Comparison of ENCODE assay signal across 23 mouse cellular contexts in the genomic region with DNA sequence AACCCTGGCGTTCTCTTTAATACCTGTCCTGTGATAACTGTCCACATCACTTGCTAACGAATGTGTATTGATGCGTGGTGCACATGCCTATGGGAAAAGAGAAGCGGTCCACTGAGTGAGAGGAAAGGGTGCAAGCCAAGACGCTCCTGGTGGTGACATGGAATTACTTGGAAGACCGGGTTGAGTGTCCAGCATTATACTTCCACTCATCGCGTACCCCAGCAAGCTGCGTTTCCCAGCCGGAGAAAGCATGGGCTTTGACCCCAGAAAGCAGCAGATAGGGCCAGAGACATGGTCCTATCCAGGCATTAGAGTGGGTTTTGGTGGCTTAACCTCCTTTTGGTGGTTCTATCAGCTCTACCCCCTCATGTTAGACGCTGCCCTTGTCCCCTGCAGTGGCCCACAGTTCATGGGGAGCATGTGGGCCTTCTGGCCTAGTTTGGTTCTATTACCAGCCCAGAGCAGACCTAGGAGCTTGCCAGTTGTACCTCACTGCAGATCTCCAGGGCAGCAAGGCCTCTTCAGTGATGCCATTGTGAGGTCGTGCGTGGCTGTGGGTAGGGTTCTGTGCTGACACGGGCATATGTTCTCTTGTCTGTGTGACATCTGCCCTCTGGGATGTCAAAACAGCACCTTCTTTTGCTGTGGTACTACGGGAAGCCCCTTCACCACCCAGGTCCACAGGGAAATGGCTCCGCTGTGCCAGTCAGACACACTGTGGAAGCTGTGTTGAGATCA.
"Had no signal": no experiment of that assay in that cellular context is flagged by ENCODE, and none has a peak within 500 bp of the region (broad histone marks: within the 10 kb centered on the region; RNA-seq: fewer than 3 reads in every experiment).

No protein-coding gene starts in this region.

- H3K36me3 ChIP-seq: intestine, embryonic 15.5 days; kidney, embryonic 15.5 days; liver, embryonic 12.5 days; liver, embryonic 15.5 days; lung, embryonic 15.5 days; midbrain, embryonic 12.5 days; neural tube, embryonic 12.5 days had no signal

- H3K9me3 ChIP-seq: intestine, embryonic 15.5 days; kidney, embryonic 15.5 days; liver, embryonic 12.5 days; liver, embryonic 15.5 days; lung, embryonic 15.5 days; midbrain, embryonic 12.5 days; neural tube, embryonic 12.5 days had no signal

- H3K4me3 ChIP-seq: intestine, embryonic 15.5 days; kidney, embryonic 15.5 days; left cerebral cortex, adult 2 months; liver, embryonic 12.5 days; liver, embryonic 15.5 days; lung, embryonic 15.5 days; megakaryocyte, embryonic 14.5 days; midbrain, embryonic 12.5 days; neural tube, embryonic 12.5 days had no signal

- H3K4me2 ChIP-seq: intestine, embryonic 15.5 days; kidney, embryonic 15.5 days; liver, embryonic 12.5 days; liver, embryonic 15.5 days; lung, embryonic 15.5 days; midbrain, embryonic 12.5 days; neural tube, embryonic 12.5 days had no signal

- ATAC-seq: intestine, embryonic 15.5 days; liver, embryonic 12.5 days; midbrain, embryonic 16.5 days had no signal

- H3K4me1 ChIP-seq: intestine, embryonic 15.5 days; kidney, embryonic 15.5 days; liver, embryonic 15.5 days; lung, embryonic 15.5 days; midbrain, embryonic 12.5 days had no signal

- DNase-seq: kidney, adult 11 months; kidney, adult 8-10 months; kidney, postnatal 10 days; kidney, postnatal 36 days; layer of hippocampus, postnatal 36 days; lung, adult 18-20 months; lung, postnatal 10 days; lung, postnatal 36 days; retina, postnatal 1 day; right cerebral cortex, postnatal 25 days; thymus, adult 2 months; thymus, postnatal 36 days had no signal

- H3K27ac ChIP-seq: intestine, embryonic 15.5 days; kidney, embryonic 15.5 days; left cerebral cortex, adult 2 months; liver, embryonic 12.5 days; liver, embryonic 15.5 days; lung, embryonic 15.5 days; midbrain, embryonic 12.5 days; neural tube, embryonic 12.5 days; stomach, postnatal 0 days had no signal

- H3K27me3 ChIP-seq: intestine, embryonic 15.5 days; kidney, embryonic 15.5 days; liver, embryonic 12.5 days; liver, embryonic 15.5 days; lung, embryonic 15.5 days; midbrain, embryonic 12.5 days; neural tube, embryonic 12.5 days had no signal

- H3K9ac ChIP-seq: intestine, embryonic 15.5 days; kidney, embryonic 15.5 days; liver, embryonic 12.5 days; liver, embryonic 15.5 days; lung, embryonic 15.5 days; midbrain, embryonic 12.5 days; neural tube, embryonic 12.5 days had no signal
